Mouse (Mus musculus): Measurements from ENCODE around the gene Zmiz1. TPM values are rescaled to one million over a fixed set of nuclear protein-coding genes. Genes with fewer than 3 reads are reported as not detected.
A peak's percentile ranks its signal among the peaks of the same experiment; 100 is the strongest.

Zmiz1 gene
- polyA plus RNA-seq, 1 experiment from 2014 or later: 12.4 TPM

GRCm38 (mm10) chr14:25516640-25517591, 57.9 kb downstream of the Zmiz1 start:
- peak; percentile 61 for TF ChIP-seq CTCF (IDR thresholded peaks at IDR 0.05; ENCODE audit: low read depth)
- H3K4me1 ChIP-seq (replicated peaks; ENCODE audit: control insufficient read depth, insufficient read depth, low read length): peaks cover 19% of the 10 kb centered on the region
- H3K27ac ChIP-seq (ENCODE audit: low read depth, low read length): peak overlapping the region; percentile 62
- peaks cover 4% of the 10 kb centered on the region; the same call in 1 of the 2 replicates for H3K36me3 ChIP-seq (ENCODE audit: control insufficient read depth, insufficient read depth)
- H3K9ac ChIP-seq (ENCODE audit: low read depth, low read length): no peak overlapping the region
- no peak overlapping the region for H3K4me2 ChIP-seq (replicated peaks; ENCODE audit: low read depth)
- no peaks in the 10 kb centered on the region for H3K9me3 ChIP-seq (ENCODE audit: control insufficient read depth)
- H3K4me3 ChIP-seq (ENCODE audit: low read depth, low read length): no peak overlapping the region
- peak; percentile 67 for ATAC-seq
- WGBS: 26% methylated on average over 13 of the region's 13 CpGs
- H3K27me3 ChIP-seq (replicated peaks; ENCODE audit: control insufficient read depth, insufficient read depth, low read length): no peaks in the 10 kb centered on the region

- H3K4me1 ChIP-seq (replicated peaks; ENCODE audit: control insufficient read depth, insufficient read depth, low read length): peaks cover 25% of the 10 kb centered on the region
- H3K4me2 ChIP-seq (replicated peaks; ENCODE audit: low read depth): no peak overlapping the region
- H3K9me3 ChIP-seq (ENCODE audit: control insufficient read depth): no peaks in the 10 kb centered on the region
- no peak overlapping the region for H3K27ac ChIP-seq (ENCODE audit: low read depth, low read length)
- WGBS: 77% methylated on average over 5 of the region's 5 CpGs
- H3K27me3 ChIP-seq (replicated peaks; ENCODE audit: control insufficient read depth, insufficient read depth, low read length): no peaks in the 10 kb centered on the region
- no peak overlapping the region for H3K4me3 ChIP-seq (ENCODE audit: low read depth, low read length)
- H3K9ac ChIP-seq (ENCODE audit: low read depth, low read length): no peak overlapping the region
- no peaks in the 10 kb centered on the region; the same call in 1 of the 2 replicates for H3K36me3 ChIP-seq (ENCODE audit: control insufficient read depth, insufficient read depth)
- ATAC-seq: no peak
- TF ChIP-seq CTCF (IDR thresholded peaks at IDR 0.05; ENCODE audit: low read depth): 0 out of 2 replicates have a peak, but pooled peaks have one; percentile 11
These were observed 59.7 kb downstream of the Zmiz1 start for GRCm38 (mm10) chr14:25518645-25519044.

GRCm38 (mm10) chr14:25519656-25520055, 60.7 kb downstream of the Zmiz1 start:
- no peaks in the 10 kb centered on the region; the same call in 1 of the 2 replicates for H3K36me3 ChIP-seq (ENCODE audit: control insufficient read depth, insufficient read depth)
- 29% methylated on average over 4 of the region's 4 CpGs for WGBS
- H3K27me3 ChIP-seq (replicated peaks; ENCODE audit: control insufficient read depth, insufficient read depth, low read length): no peaks in the 10 kb centered on the region
- 0 out of 2 replicates have a peak, but pooled peaks have one; percentile 8 for TF ChIP-seq CTCF (IDR thresholded peaks at IDR 0.05; ENCODE audit: low read depth)
- H3K4me2 ChIP-seq (replicated peaks; ENCODE audit: low read depth): no peak overlapping the region
- 0 out of 2 replicates have a peak, but pooled peaks have one; percentile 23 for ATAC-seq
- no peak overlapping the region for H3K9ac ChIP-seq (ENCODE audit: low read depth, low read length)
- H3K4me1 ChIP-seq (replicated peaks; ENCODE audit: control insufficient read depth, insufficient read depth, low read length): peaks cover 33% of the 10 kb centered on the region
- peak overlapping the region; percentile 15; the same call in 1 of the 2 replicates for H3K27ac ChIP-seq (ENCODE audit: low read depth, low read length)
- H3K4me3 ChIP-seq (ENCODE audit: low read depth, low read length): no peak overlapping the region
- H3K9me3 ChIP-seq (ENCODE audit: control insufficient read depth): no peaks in the 10 kb centered on the region

GRCm38 (mm10) chr14:25520589-25520988, 61.6 kb downstream of the Zmiz1 start:
- WGBS: 80% methylated on average over 4 of the region's 4 CpGs
- no peaks in the 10 kb centered on the region; the same call in 1 of the 2 replicates for H3K36me3 ChIP-seq (ENCODE audit: control insufficient read depth, insufficient read depth)
- no peak overlapping the region for H3K4me3 ChIP-seq (ENCODE audit: low read depth, low read length)
- TF ChIP-seq CTCF (IDR thresholded peaks at IDR 0.05; ENCODE audit: low read depth): no peak
- no peaks in the 10 kb centered on the region for H3K9me3 ChIP-seq (ENCODE audit: control insufficient read depth)
- H3K4me2 ChIP-seq (replicated peaks; ENCODE audit: low read depth): no peak overlapping the region
- H3K9ac ChIP-seq (ENCODE audit: low read depth, low read length): no peak overlapping the region
- ATAC-seq: no peak
- no peaks in the 10 kb centered on the region for H3K27me3 ChIP-seq (replicated peaks; ENCODE audit: control insufficient read depth, insufficient read depth, low read length)
- no peak overlapping the region for H3K27ac ChIP-seq (ENCODE audit: low read depth, low read length)
- H3K4me1 ChIP-seq (replicated peaks; ENCODE audit: control insufficient read depth, insufficient read depth, low read length): peaks cover 30% of the 10 kb centered on the region

- TF ChIP-seq CTCF (IDR thresholded peaks at IDR 0.05; ENCODE audit: low read depth): no peak
- Histone ChIP-seq H3K36me3 (ENCODE audit: control insufficient read depth, insufficient read depth) (no peaks in the 10 kb centered on the region; the same call in 1 of the 2 replicates), H3K4me3 (ENCODE audit: low read depth, low read length) (no peak overlapping the region), H3K4me2 (replicated peaks; ENCODE audit: low read depth) (no peak overlapping the region), H3K9ac (ENCODE audit: low read depth, low read length) (no peak overlapping the region), H3K9me3 (ENCODE audit: control insufficient read depth) (no peaks in the 10 kb centered on the region), H3K27ac (ENCODE audit: low read depth, low read length) (no peak overlapping the region), H3K4me1 (replicated peaks; ENCODE audit: control insufficient read depth, insufficient read depth, low read length) (peaks cover 30% of the 10 kb centered on the region), H3K27me3 (replicated peaks; ENCODE audit: control insufficient read depth, insufficient read depth, low read length) (no peaks in the 10 kb centered on the region)
- 73% methylated on average over 9 of the region's 9 CpGs for WGBS
- ATAC-seq: no peak
These were observed 62.0 kb downstream of the Zmiz1 start for GRCm38 (mm10) chr14:25520991-25521390.

- Histone ChIP-seq H3K9ac (ENCODE audit: low read depth, low read length) (no peak overlapping the region), H3K4me1 (replicated peaks; ENCODE audit: control insufficient read depth, insufficient read depth, low read length) (peaks cover 25% of the 10 kb centered on the region), H3K27me3 (replicated peaks; ENCODE audit: control insufficient read depth, insufficient read depth, low read length) (no peaks in the 10 kb centered on the region), H3K9me3 (ENCODE audit: control insufficient read depth) (no peaks in the 10 kb centered on the region), H3K4me2 (replicated peaks; ENCODE audit: low read depth) (no peak overlapping the region), H3K4me3 (ENCODE audit: low read depth, low read length) (no peak overlapping the region), H3K36me3 (ENCODE audit: control insufficient read depth, insufficient read depth) (no peaks in the 10 kb centered on the region; the same call in 1 of the 2 replicates), H3K27ac (ENCODE audit: low read depth, low read length) (no peak overlapping the region)
- no peak for TF ChIP-seq CTCF (IDR thresholded peaks at IDR 0.05; ENCODE audit: low read depth)
- no peak for ATAC-seq
- 57% methylated on average over 4 of the region's 4 CpGs for WGBS
These were observed 62.5 kb downstream of the Zmiz1 start for GRCm38 (mm10) chr14:25521500-25521899.

Data from intestine, postnatal 0 days (tissue).